Mouse (Mus musculus) right cerebral cortex, postnatal 14 days (tissue): ENCODE data around the gene Srsf3.
"Not testable (repeated sequence)": the region's sequence is repeated elsewhere in the genome, so short reads cannot be mapped to it uniquely, and the experiment has no call there.

Experiments used
- DNase-seq: peaks from one replicate; pipeline ENCODE4 v3.0.0; 2022

Gene Srsf3

DNA sequence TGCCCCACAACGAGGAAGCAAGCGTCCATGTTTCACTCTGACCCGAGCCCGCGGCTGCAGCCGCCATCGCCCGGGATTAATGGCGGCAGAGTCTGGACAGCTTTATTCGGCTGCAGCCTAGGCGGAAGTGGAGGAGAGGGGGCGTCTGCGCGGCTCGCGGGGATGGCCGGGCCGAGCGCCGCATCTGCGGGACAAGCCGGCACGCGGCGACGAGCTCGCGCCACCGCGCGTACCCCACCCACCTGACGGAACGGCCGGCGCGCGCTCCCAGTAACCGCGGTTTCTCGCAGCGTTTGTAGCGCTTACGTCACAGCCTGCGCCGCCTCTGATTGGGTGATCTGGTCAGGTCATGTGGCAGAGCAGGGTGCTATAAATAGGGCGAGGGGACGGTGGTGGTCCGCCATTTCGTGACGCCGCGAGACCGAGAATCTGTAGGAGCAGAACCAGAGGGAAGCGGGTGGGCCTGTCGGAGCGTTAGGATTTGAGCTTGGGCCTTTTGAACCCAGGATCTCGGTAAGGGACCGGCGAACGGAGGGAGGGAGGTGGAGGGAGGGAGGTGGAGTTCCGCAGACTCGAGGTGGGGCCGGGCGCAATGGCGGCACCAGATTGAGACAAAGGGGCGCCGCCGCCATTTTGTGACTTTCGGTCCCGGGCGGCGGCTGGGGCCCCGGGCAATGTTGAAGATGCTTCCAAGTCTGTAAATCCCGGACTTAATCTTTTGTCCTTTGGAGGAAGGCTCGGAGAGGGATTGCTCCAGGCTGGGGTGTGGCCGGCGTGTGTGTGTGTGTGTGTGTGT is at the start of gene Srsf3:
Srsf3 (plus strand) TSS at position 355 of the 796 bp plus-strand sequence.
- DNase-seq, result peak; percentile 100

DNA sequence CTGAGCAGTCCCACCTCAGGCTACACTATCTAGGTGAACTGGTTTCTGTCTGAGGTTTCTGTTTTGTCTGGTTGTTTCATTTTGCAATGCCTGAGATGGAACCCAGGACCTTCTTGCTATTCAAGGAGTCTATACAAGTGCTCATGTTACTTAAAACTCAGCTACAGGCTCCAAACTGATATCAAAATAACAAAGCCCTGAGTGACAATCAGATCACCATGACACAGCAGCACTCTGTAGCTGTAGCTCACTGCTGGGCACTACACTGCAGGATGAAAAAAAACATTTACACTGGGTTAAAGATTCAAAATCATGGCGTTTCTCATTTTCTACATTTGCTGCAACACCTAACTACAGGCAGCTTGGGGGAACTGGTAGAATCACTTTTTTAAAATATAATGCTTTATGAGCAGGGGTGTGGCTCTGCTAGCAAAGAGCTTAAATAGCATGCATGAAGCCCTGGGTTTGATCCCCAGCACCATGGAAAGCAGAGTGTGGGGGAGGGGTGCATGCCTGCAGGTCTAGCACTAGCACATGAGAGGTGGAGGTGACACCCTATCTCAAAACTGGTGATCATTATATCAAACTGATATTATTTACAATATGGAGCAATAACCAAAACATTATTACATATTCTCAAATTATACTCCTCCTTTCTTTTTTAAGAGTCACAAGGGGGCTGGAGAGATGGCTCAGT is 47.6 kb upstream of the Srsf3 start:
- DNase-seq, result no peak

DNA sequence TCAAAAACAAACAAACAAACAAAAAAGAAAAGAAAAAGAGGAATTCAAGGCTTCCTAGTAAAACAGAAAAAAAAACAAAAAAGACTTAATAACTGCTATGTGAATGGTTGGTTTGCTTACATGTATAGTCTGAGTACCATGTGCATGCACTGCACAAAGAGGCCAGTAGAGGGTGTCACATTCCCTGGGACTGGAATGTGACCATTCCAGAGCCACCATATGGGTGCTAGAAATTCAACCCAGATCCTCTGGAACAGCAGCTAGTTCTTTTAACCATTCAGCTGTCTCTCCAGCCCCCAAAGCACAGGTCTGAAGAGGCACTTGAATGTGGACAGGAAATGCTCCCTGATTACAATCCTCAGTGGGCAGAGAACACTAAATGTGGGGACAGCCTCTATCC is 45.6 kb upstream of the Srsf3 start:
- DNase-seq, result no peak

DNA sequence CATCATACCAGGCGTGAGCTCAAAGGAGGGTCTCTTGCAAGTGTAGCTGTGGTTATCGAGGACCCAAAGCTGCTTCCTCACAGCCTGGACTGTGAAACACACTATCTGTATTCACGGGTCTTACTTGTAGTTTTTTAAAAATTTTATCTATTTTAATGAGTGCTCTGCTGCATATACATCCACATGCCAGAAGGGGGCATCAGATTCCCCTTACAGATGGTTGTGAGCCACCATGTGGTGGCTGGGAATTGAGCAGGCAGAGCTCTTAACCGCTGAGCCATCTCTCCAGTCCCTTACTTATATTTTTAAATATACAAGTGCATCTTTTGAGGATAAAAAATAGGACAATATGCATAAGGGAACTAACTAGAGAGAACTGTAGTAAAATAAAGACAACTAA is 44.7 kb upstream of the Srsf3 start:
- no peak for DNase-seq

DNA sequence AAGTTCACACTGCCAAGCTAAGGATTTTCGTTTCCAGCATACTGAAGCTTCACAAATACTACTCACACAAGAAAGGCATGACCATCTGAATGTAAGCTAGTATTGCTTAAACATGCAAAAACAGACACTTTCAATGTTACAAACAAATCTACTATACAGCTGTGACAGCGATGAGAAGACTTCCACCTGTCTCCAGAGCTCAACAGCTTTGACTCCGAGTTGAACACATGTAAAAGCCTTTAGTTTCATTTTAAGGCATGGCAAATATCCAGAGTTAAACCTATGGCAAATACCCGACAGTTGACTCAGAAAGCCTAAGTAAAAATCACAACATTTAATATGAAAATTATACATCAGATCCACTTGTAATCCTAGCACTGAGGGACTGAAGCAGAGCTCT is 44.1 kb upstream of the Srsf3 start:
- no peak for DNase-seq

DNA sequence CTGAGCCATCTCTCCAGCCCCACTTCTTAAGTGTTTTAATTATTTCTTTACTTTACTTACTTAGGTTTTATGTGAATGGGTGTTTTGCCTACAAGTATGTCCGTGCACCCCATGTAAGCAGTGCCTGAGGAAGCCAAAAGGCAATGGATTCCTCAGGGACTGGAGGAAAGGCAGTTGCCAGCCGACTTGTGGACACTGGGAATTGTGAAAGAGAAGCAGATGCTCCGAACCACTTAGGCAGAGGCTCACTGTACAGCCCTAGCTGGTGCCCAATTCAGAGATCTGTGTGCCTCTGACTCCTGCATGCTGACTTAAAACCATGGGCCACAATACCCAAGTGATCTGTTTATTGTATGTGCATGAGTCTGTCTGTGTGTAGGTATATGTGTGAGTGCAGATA is 43.4 kb upstream of the Srsf3 start:
- DNase-seq, result no peak

DNA sequence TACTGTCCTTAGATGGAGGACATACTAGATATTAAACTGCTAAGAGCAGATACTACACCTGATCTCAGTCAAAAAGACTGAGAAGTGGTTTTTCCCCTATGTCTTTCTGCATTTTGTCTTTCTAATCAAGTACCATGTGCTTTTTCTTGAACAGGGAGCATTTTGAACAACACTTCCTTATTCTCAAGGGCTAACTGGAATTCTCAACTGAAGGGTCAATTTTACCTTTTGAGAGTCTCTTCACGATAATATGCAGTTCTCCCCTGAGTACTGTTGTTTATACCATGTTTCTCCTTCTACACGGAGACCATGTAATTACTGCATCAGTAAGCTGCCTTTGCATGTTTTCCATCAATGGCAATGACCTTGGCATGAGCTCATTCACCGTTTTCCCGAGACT is 42.4 kb upstream of the Srsf3 start:
- DNase-seq, result no peak

DNA sequence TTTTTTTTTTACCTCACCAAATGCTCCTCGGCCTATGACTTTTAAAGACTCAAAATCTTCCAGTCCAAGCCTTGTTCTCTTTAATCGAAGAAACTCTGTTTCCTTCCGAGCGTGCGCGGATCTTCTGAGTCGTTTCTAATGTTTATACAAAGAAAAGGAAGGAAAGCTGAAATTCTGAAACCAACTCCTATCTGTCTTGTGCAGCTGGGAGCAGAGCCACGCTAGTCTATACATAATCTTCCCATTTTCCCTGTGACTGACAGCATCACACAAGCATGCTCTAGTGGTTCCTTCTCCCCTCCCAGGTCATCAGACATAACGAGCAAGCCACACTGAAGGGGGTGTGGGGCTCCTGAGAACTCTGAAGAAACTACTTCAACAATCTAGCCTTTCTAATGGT is 41.1 kb upstream of the Srsf3 start:
- no peak for DNase-seq

DNA sequence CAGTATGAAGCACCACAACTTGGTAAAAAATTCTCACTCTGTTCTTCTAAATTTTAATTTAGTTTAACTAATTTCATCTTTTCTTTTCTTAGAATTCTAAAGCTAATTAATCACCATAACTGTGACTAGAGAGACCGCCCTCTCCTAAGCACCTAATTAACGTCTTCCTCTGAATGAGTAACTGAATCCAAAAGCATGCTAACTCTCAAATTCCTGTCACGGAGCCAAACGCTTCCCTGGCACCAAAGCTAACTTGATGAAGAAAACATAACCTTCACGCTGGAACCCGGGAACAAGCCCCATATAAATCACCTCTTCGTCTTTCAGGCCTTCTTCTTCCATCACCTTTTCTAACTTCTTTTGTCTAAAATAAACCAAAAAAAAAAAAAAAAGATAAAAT is 40.3 kb upstream of the Srsf3 start:
- DNase-seq, result peak; percentile 26

DNA sequence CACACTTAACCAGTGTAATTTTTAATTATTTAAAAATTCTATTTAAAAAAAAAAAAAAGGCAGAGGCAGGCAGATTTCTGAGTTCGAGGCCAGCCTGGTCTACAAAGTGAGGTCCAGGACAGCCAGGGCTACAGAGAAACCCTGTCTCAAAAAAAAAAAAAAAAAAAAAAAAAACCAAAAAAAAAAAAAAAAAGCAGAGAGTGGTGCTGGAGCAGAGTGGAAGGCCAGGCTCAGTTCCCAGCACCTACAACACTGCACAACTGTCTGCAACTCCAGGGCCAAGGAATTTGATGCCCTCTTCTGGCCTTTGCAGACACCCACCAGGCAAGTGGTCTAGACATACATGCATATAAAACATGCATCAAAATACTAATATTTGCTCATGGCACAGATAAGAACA is 39.4 kb upstream of the Srsf3 start:
- not testable (repeated sequence) for DNase-seq

DNA sequence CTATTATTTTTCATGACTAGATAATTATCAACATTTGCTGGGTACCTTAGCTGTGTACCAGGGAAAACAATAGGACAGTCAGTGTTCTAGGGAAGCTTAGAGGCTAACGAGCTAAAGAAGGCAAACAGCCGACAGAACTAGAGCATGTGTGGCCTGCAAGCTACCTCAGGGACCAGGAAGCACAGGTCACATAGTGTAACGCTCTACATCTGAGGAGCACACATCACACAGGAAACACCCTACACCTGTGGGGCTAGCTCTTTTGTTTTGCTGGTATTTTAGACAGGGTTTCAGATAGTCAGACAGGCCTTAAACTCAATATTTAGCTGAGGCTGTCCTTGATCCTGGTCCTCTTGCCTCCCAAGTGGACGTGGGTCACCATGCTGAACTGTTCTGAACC is 37.8 kb upstream of the Srsf3 start:
- DNase-seq, result no peak

DNA sequence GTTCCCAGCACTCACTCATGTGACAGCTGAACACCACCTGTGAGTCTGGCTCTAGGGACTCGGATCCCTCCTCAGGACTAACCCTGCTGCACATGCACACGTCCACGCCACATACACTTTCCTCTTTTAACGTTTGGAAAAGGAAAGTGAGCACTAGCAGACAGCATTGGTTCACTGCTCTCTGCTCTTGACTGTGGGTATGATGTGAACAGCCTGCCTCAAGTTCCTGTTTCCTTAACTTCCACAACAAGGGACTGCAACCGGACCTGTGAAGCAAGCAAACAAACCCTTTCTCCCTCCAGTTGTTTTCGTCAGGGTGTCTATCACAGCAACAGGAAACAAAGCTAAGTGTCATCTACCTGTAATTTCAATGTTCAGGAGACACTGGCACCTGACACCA is 32.0 kb upstream of the Srsf3 start:
- no peak for DNase-seq

DNA sequence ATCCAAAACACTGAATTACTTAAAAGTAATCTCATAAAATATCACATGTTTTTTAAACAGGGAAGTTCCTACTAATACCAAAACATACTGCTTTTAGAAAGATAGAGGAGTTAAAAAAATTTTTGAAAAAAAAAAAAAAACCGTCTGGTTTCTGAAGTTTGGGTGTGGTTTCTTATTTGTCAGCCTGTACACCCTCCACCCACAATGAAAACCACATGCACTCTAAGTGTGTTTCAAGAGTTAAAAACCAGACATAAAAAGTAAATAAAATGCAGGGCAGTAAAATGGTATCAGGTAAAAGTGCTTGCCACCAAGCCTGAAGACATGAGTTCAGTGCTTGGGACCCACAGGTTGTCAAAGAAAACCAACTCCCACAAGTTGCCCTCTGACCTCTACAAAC is 28.7 kb upstream of the Srsf3 start:
- DNase-seq, result no peak

DNA sequence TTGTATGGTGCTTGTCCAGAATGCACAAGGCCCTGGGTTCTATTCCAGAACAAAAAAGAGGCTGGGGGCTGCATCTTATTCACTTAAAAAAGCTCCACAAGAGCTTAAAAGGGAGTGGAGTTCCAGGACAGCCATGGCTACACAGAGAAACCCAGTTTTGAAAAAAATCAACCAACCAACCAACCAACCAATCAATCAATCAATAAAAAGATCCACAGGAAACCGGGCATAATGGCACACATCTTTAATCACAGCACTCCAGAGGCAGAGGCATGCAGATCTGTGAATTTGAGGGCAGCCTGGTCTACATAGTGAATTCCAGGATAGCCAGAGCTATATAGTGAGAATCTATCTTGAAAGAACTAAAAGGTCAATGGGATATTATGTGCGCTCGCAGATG is 27.4 kb upstream of the Srsf3 start:
- DNase-seq, result no peak

DNA sequence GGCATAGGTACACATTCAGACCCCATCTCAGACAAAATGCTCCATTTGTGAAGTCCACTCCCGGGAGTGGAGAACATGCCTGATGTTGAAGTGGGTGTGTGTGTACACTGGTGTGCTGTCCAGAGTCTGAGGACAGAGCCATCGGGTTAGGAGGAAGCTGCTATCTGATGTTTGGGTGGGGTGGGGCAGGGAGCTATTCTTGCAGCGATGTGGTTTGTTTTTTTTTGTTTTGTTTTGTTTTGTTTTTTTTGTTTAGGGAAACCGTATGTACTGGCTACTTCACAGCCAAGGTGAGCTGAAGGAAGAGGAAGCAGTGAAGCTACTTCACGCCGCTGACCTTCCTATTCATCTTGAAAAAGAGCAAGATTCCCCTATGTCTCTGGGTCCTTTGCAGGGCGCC is 25.6 kb upstream of the Srsf3 start:
- no peak for DNase-seq

DNA sequence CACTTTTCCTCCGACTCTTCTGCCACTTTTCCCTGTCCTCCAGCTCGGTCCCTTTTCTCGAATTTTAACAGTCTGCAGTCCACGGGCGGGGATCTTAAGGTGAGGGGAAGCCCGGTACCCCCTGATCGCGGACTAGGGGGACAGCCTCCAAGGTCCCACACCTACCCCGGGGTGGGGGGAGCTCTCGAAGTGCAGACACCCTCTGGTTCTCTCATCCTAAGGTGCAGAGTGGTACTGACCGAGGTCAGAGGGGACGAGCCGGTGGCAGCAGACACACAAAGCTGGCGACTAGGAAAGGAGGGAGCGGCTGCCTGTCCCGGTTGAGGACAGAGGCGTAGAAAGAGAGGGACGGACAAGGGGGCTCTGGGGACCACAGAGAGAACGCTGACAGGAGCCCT is 25.2 kb upstream of the Srsf3 start:
- DNase-seq, result peak; percentile 14

DNA sequence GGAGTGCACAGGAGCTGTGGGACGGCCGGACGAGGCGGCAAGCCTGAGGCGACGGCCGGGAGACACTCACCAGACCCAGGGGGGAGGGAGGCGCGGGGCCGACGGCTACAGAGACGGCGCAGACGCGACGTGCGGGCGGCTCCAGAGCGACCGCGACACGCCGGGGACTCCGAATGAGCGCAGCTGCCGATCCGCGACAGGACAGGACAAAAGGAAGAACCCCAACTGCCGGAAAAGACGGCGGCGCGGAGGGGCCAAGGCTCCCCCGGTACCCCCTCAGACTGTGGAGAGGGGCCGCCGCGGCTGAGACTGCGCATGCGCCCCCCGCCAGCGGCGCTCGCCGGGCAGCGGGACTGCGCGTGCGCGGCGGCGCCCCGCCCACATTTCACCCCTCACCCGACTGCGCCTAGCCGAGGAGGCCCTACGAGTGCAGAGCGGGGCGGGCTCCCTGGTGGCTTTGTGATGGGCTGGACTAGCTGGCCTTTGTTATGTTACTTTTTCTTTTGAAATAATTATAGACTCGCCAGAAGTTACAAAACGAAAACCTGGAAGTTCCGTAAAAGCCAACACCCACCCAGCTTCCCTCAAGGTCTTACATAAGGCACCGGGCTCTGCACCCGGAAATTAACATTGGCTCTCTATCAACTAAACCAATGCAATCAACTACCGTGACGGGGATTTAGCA is 24.6 kb upstream of the Srsf3 start, which contains the start of gene Stk38:
Stk38 (minus strand) TSS at position 355 of the 685 bp plus-strand sequence.
- DNase-seq, result peak; percentile 85

DNA sequence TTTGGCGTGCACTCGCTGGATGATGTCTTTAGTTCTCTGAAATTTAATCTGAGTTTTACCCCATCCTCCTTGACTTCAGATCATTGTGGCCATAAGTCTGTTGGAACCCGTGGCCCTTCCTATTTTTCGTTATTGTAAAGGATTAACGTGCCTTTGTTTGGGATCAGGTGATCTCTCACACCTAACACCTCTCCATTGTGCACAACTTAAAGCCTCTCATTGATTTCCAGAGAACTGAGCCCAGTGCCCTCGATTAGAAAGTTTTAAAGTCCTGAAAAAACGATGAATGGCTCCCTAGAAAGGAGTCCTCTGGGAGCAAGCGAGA is 24.1 kb upstream of the Srsf3 start:
- DNase-seq, result no peak

DNA sequence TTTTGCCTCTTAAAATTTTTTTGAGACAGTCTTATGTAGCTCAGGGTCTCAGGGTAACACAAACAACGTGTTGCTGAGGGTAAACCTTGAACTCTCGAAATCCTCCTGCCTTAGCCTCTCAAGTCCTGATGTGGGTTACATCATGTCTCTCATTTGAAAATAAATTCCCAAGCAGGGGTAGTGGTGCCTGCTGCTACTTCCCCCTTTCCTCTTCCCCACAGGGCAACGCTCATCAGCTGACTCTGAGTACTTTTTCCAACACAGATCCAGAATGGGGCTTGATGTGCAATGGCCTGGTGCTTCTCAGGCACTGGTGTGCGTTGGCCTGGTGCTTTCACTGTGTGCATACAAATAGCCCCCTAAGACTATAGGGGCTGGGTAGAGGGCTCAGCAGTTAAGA is 23.2 kb upstream of the Srsf3 start:
- DNase-seq, result no peak

DNA sequence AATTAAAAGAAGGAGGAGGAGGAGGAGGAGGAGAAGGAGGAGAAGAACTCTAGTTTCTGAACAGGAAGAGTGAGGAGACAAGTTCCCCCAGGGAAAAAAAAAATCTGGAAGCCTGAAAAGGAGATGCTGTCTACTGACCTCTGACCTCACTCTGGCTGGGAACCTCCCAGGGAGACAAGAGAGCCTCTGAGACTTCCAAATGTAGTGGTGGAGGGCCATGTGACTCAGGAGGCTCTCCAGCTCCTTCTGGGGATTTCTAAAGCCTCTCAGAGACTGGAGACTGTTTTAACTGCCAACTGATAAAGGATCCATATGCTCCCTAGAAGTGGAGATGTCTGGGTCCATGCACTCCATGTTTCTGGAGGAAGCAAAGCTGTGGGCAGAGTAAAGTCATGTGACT is 18.2 kb upstream of the Srsf3 start:
- DNase-seq, result no peak

DNA sequence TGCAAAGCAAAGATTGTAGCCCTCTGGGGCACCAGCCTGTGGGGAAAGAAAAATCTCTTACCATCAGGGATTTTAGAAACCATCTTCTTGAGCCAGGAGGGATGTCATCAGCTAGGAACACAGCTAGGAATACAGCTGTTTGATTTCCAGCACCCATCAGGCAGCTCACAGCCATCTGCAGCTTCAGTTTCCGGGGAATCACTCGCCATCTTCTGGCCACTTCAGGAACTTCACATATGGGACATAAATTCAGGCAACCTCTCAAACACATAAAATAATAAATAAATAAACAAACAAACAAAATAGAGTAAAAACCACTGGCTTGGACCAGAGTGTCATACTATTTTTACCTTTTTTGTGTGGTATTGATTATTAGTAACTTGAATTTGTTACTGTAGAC is 16.8 kb upstream of the Srsf3 start:
- DNase-seq, result no peak

DNA sequence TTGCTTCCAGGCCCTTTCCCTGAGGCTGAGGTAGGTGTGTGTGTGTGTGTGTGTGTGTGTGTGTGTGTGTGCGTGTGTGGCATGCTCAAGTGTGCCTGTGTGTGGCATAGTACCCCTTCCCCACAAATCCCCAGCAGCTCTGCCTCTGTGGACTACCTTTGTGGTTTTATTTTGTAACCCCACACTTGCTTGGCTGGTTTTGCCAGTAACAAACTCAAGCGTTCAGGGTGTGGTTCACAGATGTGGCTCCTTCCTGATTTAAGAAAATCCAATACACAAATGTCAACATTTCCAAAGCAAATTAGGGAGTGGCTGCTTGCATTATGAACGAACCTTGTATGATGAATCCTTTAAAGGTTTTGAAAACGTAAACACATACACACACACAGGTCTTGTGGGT is 15.7 kb upstream of the Srsf3 start:
- DNase-seq, result no peak

DNA sequence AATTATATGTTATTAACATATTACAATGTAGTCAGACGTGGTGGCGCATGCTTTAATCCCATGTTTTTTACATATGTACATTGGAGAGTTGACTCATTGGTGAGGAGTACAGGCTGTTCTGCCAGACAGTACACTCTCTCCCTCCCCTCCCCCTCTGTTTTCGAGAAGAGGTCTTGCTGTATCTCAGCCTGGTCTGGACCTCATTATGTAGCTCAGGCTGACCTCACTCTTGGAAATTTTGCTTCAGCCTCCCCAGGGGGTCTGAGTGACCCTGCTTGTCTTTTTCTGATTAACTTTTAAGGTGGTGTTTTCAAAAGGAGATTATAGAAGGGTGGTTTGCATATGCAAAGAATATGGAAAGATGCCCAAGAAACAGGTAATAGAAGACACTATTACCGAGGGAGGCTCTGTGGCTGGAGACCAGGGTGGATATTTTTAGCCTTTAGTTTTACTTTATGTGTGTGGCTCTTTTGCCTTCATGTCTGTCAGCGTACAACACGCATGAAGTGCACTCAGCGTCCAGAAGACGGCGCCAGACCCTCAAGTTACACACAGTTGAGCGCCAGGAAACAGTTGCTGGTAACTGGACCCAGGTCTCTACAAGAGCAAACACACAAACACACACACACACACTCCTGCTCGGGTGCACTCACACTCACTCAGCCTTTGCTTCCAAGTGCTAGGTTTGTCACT is 14.0 kb upstream of the Srsf3 start:
- no peak for DNase-seq

DNA sequence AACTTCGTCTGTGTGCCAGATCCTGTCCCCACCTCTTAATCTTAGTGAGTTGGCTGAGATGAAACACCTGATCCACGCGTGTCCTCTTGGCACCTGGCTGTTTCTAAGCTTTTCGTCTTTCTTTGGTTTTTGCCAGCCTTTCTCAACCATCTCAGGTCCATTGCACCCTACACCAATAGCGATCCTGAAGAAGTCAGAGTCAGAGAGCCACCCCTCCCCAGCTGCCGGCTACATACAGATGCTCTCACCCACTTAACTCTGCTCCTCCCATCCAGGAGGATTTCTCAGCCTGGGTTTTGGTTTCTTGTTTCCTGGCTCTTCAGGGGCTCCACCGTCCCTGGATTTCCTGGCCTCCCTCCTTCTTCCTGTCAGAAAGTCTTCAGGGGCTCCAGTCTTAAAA is 13.0 kb upstream of the Srsf3 start:
- no peak for DNase-seq
